Mouse (Mus musculus): ENCODE measurements around the gene Frmd8.

DNA sequence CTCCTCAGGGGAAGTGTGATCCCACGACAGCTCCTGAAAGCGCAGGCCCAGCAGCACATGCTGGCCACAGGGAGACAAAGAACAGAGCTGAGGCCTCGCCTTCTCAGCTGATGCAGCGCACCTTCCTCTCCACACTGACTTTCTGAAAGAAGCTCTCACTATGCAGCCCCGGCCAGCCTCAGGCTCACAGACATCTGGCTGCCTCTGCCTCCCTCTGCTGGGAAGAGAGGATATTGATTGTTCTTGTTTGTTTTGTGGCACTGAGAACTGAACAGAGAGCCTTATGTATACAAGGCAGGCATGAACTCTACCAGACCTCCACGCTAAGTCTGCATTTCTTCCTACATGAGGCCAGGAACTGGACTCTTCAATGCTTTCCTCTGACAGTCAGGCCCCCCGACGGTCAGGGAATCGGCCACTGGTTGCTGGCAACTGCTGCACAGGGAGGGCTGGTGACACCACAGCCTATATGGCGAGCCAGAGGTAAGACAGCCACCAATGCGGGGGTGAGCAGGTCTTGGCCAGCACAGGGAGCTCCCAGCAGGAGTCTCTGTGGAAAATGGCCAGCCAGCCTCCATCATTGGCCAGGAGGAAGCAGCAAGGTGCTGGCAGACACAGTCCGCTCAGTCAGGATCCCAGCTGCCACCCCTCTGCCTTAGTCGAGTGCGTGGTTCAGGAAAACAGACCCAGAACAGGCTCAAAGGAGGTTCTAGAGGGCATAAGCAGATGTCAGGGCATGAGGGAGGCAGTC, 12.6 kb downstream of the Frmd8 start:
- TF ChIP-seq CHD2 (IDR thresholded peaks at IDR 0.05; ENCODE audit: low read depth, low read length) (no peak), ZNF384 (IDR thresholded peaks at IDR 0.05; ENCODE audit: low read depth, low read length) (no peak), MAFK (IDR thresholded peaks at IDR 0.05; ENCODE audit: insufficient read depth, low read depth, low read length) (no peak)
